Comparison of ENCODE assay signal across 24 mouse cellular contexts in the genomic region with DNA sequence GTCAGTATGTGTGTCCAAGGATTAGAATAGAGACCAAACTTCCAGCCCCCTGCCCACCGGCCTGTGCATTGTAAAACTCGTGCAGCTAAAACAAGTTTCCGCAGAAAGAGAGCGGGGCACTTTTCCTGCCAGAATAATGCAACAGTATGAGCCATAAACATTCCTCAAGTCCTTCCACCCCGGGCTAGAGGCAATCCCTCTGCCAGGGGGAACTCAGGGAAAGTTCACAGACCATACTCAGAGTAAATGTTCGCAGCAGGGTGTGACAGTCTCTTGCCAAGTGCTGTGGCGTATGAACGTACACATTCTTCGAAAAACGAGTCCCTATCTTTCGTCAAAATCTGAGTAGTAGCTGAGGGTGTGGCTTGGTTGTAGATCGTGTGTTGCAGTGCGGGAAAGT. TPM values are rescaled to one million over a fixed set of nuclear protein-coding genes. Genes with fewer than 3 reads are reported as not detected.
A peak's percentile ranks its signal among the peaks of the same experiment; 100 is the strongest.
DNase-seq lines count a peak whose midpoint lies in the region; ATAC-seq lines count a peak whose summit lies in the region.
"Had no signal": no experiment of that assay in that cellular context is flagged by ENCODE, and none has a peak within 500 bp of the region (broad histone marks: within the 10 kb centered on the region; RNA-seq: fewer than 3 reads in every experiment).

No protein-coding gene starts in this region.

- peaks cover 29% of the 10 kb centered on the region for H3K4me1 ChIP-seq in intestine, embryonic 15.5 days (replicated peaks)
- peaks cover 48% of the 10 kb centered on the region for H3K4me1 ChIP-seq in intestine, embryonic 16.5 days (ENCODE audit: control insufficient read depth, insufficient read depth, low read length)
- peaks cover 11% of the 10 kb centered on the region; the same call in 1 of the 2 replicates for H3K4me1 ChIP-seq in lung, embryonic 16.5 days (replicated peaks; ENCODE audit: control insufficient read depth, insufficient read depth, low read length)
- H3K4me1 ChIP-seq: embryonic facial prominence, embryonic 15.5 days; hindbrain, embryonic 15.5 days had no signal

- no peak overlapping the region for H3K4me3 ChIP-seq in intestine, embryonic 15.5 days (replicated peaks)
- no peak overlapping the region for H3K4me3 ChIP-seq in intestine, embryonic 16.5 days (ENCODE audit: low read length)
- H3K4me3 ChIP-seq in lung, embryonic 16.5 days (ENCODE audit: low read length) = no peak overlapping the region
- H3K4me3 ChIP-seq: embryonic facial prominence, embryonic 15.5 days; erythroblast, embryonic 14.5 days; forebrain, embryonic 10.5 days; heart, embryonic 13.5 days; hindbrain, embryonic 15.5 days had no signal

- H3K9me3 ChIP-seq in intestine, embryonic 15.5 days = no peaks in the 10 kb centered on the region
- no peaks in the 10 kb centered on the region for H3K9me3 ChIP-seq in intestine, embryonic 16.5 days (ENCODE audit: control insufficient read depth, low read length)
- no peaks in the 10 kb centered on the region for H3K9me3 ChIP-seq in lung, embryonic 16.5 days (ENCODE audit: control insufficient read depth, low read length)
- H3K9me3 ChIP-seq: embryonic facial prominence, embryonic 15.5 days; forebrain, embryonic 10.5 days; heart, embryonic 13.5 days; hindbrain, embryonic 15.5 days had no signal

- H3K27me3 ChIP-seq in intestine, embryonic 15.5 days (replicated peaks) = no peaks in the 10 kb centered on the region
- H3K27me3 ChIP-seq in intestine, embryonic 16.5 days (replicated peaks; ENCODE audit: control insufficient read depth, insufficient read depth, low read length) = no peaks in the 10 kb centered on the region
- H3K27me3 ChIP-seq in lung, embryonic 16.5 days (ENCODE audit: control insufficient read depth, insufficient read depth, low read depth, low read length) = no peaks in the 10 kb centered on the region
- H3K27me3 ChIP-seq: embryonic facial prominence, embryonic 15.5 days; heart, embryonic 13.5 days; hindbrain, embryonic 15.5 days; Patski had no signal

- WGBS in intestine, embryonic 15.5 days = 36% methylated on average over 13 of the region's 13 CpGs
- WGBS in intestine, embryonic 16.5 days = 41% methylated on average over 13 of the region's 13 CpGs
- WGBS in lung, embryonic 16.5 days = 43% methylated on average over 13 of the region's 13 CpGs

- ATAC-seq in intestine, embryonic 15.5 days = 0 out of 2 replicates have a peak, but pooled peaks have one; percentile 18
- ATAC-seq in intestine, embryonic 16.5 days = no peak
- ATAC-seq in lung, embryonic 16.5 days (ENCODE audit: low read depth) = 0 out of 2 replicates have a peak, but pooled peaks have one; percentile 17
- ATAC-seq: CD4-positive, CD25-positive, alpha-beta regulatory T cell, adult 4 months; forebrain, embryonic 14.5 days; Patski had no signal

- DNase-seq in lung, postnatal 36 days = no peak
- peak; percentile 14 for DNase-seq in adipocyte (ENCODE audit: low spot score)
- no peak for DNase-seq in right cerebral cortex, postnatal 25 days
- DNase-seq in spleen, postnatal 14 days (ENCODE audit: low spot score in 2 of 2) = no peak
- DNase-seq: adrenal gland, postnatal 10 days; B cell, adult 2 months; cerebellum, adult 11 months; cerebellum, adult 8-10 months; cerebellum, postnatal 14 days; embryo, embryonic 11 days; gastrocnemius, postnatal 36 days; heart, adult 11 months; heart, postnatal 36 days had no signal

- H3K9ac ChIP-seq in intestine, embryonic 15.5 days = no peak overlapping the region
- no peak overlapping the region for H3K9ac ChIP-seq in intestine, embryonic 16.5 days (ENCODE audit: low read depth, low read length)
- no peak overlapping the region for H3K9ac ChIP-seq in lung, embryonic 16.5 days (ENCODE audit: low read length)
- H3K9ac ChIP-seq: embryonic facial prominence, embryonic 15.5 days; heart, embryonic 13.5 days; hindbrain, embryonic 15.5 days had no signal

- H3K36me3 ChIP-seq in intestine, embryonic 15.5 days = no peaks in the 10 kb centered on the region
- no peaks in the 10 kb centered on the region for H3K36me3 ChIP-seq in intestine, embryonic 16.5 days (ENCODE audit: control insufficient read depth, insufficient read depth, low read length)
- H3K36me3 ChIP-seq in lung, embryonic 16.5 days (ENCODE audit: control insufficient read depth, insufficient read depth, low read length) = no peaks in the 10 kb centered on the region
- H3K36me3 ChIP-seq: embryonic facial prominence, embryonic 15.5 days; forebrain, embryonic 10.5 days; heart, embryonic 13.5 days; hindbrain, embryonic 15.5 days had no signal

- H3K27ac ChIP-seq in intestine, embryonic 15.5 days = no peak overlapping the region
- H3K27ac ChIP-seq in intestine, embryonic 16.5 days (ENCODE audit: low read length) = no peak overlapping the region
- no peak overlapping the region for H3K27ac ChIP-seq in lung, embryonic 16.5 days (ENCODE audit: low read length)
- H3K27ac ChIP-seq: embryonic facial prominence, embryonic 15.5 days; forebrain, embryonic 10.5 days; heart, embryonic 13.5 days; hindbrain, embryonic 15.5 days had no signal

- H3K4me2 ChIP-seq in intestine, embryonic 15.5 days (replicated peaks) = no peak overlapping the region
- H3K4me2 ChIP-seq in intestine, embryonic 16.5 days (ENCODE audit: low read depth, low read length) = no peak overlapping the region
- no peak overlapping the region for H3K4me2 ChIP-seq in lung, embryonic 16.5 days (ENCODE audit: low read depth, low read length)
- H3K4me2 ChIP-seq: embryonic facial prominence, embryonic 15.5 days; heart, embryonic 13.5 days; hindbrain, embryonic 15.5 days had no signal

RNA-seq across cellular contexts. Expression of a gene that starts 18.9 kb away (rescaled TPM):
- 41.7 and 48.8 TPM in 2 replicates for polyA plus RNA-seq in intestine, embryonic 15.5 days (2015; fragmentation: Nextera tagmentation; extraction: Ambion mirVana)
- 42.9 and 48.6 TPM in 2 replicates for polyA plus RNA-seq in intestine, embryonic 16.5 days (2015; fragmentation: Nextera tagmentation; extraction: Ambion mirVana)
- polyA plus RNA-seq in lung, embryonic 16.5 days (2015; fragmentation: Nextera tagmentation; extraction: Ambion mirVana) = 40.3 and 46.2 TPM in 2 replicates

RNA-seq across cellular contexts. Expression of a gene that starts 38.0 kb away (rescaled TPM):
- polyA plus RNA-seq in intestine, embryonic 15.5 days (2015; fragmentation: Nextera tagmentation; extraction: Ambion mirVana) = 51.0 and 56.3 TPM in 2 replicates
- 93.8 and 111 TPM in 2 replicates for polyA plus RNA-seq in intestine, embryonic 16.5 days (2015; fragmentation: Nextera tagmentation; extraction: Ambion mirVana)
- polyA plus RNA-seq in lung, embryonic 16.5 days (2015; fragmentation: Nextera tagmentation; extraction: Ambion mirVana) = 14.2 and 17.0 TPM in 2 replicates

RNA-seq across cellular contexts. Expression of a gene that starts 47.1 kb away (rescaled TPM):
- polyA plus RNA-seq in intestine, embryonic 15.5 days (2015; fragmentation: Nextera tagmentation; extraction: Ambion mirVana) = 270 and 308 TPM in 2 replicates
- polyA plus RNA-seq in intestine, embryonic 16.5 days (2015; fragmentation: Nextera tagmentation; extraction: Ambion mirVana) = 249 and 267 TPM in 2 replicates
- 258 and 287 TPM in 2 replicates for polyA plus RNA-seq in lung, embryonic 16.5 days (2015; fragmentation: Nextera tagmentation; extraction: Ambion mirVana)

RNA-seq across cellular contexts. Expression of a gene that starts 51.8 kb away (rescaled TPM):
- polyA plus RNA-seq in intestine, embryonic 15.5 days (2015; fragmentation: Nextera tagmentation; extraction: Ambion mirVana) = 110 and 112 TPM in 2 replicates
- polyA plus RNA-seq in intestine, embryonic 16.5 days (2015; fragmentation: Nextera tagmentation; extraction: Ambion mirVana) = 89.7 and 90.7 TPM in 2 replicates
- 176 and 183 TPM in 2 replicates for polyA plus RNA-seq in lung, embryonic 16.5 days (2015; fragmentation: Nextera tagmentation; extraction: Ambion mirVana)
- polyA plus RNA-seq: CD4-positive, CD25-positive, alpha-beta regulatory T cell, adult 4 months had no signal
